Mouse (Mus musculus) liver, adult 2 months (tissue): ENCODE measurements around the gene Gpbp1. TPM values are rescaled to one million over a fixed set of nuclear protein-coding genes. Genes with fewer than 3 reads are reported as not detected.

Experiments used
- DNase-seq: peaks from one replicate; pipeline ENCODE4 v3.0.0-alpha.2; 2011; ENCODE audit warnings: low read depth, low spot score; ENCODE audit errors: extremely low read depth
- H3K27ac ChIP-seq: fragments of 200-500 bp; replicated peaks from 2 replicates; pipeline ENCODE4 v1.5.1; 2012; ENCODE audit warnings: low read depth, mild to moderate bottlenecking, control low read depth, inconsistent platforms, low read length; ENCODE audit not compliant: insufficient read depth
- H3K27me3 ChIP-seq: fragments of 200-500 bp; 2 replicates; pipeline ENCODE4 v1.6.1; 2012; ENCODE audit warnings: mild to moderate bottlenecking, moderate library complexity, low read length, inconsistent platforms; ENCODE audit not compliant: control insufficient read depth, insufficient read depth
- H3K36me3 ChIP-seq: fragments of 200-500 bp; 2 replicates; pipeline ENCODE4 v1.6.1; 2012; ENCODE audit warnings: low read length, inconsistent platforms; ENCODE audit not compliant: control insufficient read depth, insufficient read depth
- H3K4me1 ChIP-seq: fragments of 200-500 bp; 2 replicates; pipeline ENCODE4 v1.6.1; 2011; ENCODE audit warnings: low read length; ENCODE audit not compliant: control insufficient read depth, insufficient read depth
- H3K4me3 ChIP-seq: fragments of 200-500 bp; 2 replicates; pipeline ENCODE4 v1.5.1; 2011; ENCODE audit warnings: low read depth, mild to moderate bottlenecking, control low read depth, low read length, moderate library complexity; ENCODE audit not compliant: insufficient read depth
- H3K79me2 ChIP-seq: fragments of 200-500 bp; 2 replicates; pipeline ENCODE4 v1.6.1; 2012; ENCODE audit warnings: inconsistent platforms, mild to moderate bottlenecking, low read length, moderate library complexity; ENCODE audit not compliant: control insufficient read depth, insufficient read depth
- H3K9ac ChIP-seq: fragments of 200-500 bp; 2 replicates; pipeline ENCODE4 v1.6.1; 2012; ENCODE audit warnings: low read depth, mild to moderate bottlenecking, control low read depth, inconsistent platforms, low read length
- CTCF ChIP-seq: fragments of 200-500 bp; IDR thresholded peaks from 2 replicates; pipeline ENCODE4 v1.5.1; 2011; ENCODE audit warnings: low read depth, low read length, control low read depth
- POLR2A ChIP-seq: fragments of 200-500 bp; IDR thresholded peaks from 2 replicates; pipeline ENCODE4 v1.6.1; 2011; ENCODE audit warnings: low read length, control low read depth; ENCODE audit not compliant: insufficient read depth; ENCODE audit errors: extremely low read depth
- WGBS: fragments of 180-500 bp; shearing (Covaris S2); methylation state at CpG from one replicate; pipeline ENCODE4 v1.1.7; 2018; 5-methylcytosine and 5-hydroxymethylcytosine counted together
- polyA plus RNA-seq: library from polyadenylated mRNA; depleted of rRNA; stranded (reverse); fragments of >200 nt; gene quantifications from 2 replicates; pipeline ENCODE4 v1.2.3, GENCODE M21; 2012; rRNA removed
- total RNA-seq: library from RNA; depleted of rRNA; stranded (reverse); fragments of >200 nt; gene quantifications from 2 replicates; pipeline ENCODE4 v1.2.3, GENCODE M21; 2014; rRNA removed

Gpbp1 gene
- total and polyA plus RNA-seq, 2 experiments = 1.6 to 37.8 TPM

GRCm38 (mm10) chr13:111394904-111395303, 95.0 kb downstream of the Gpbp1 start:
- 65% methylated on average over 4 of the region's 4 CpGs for whole genome bisulfite sequencing

GRCm38 (mm10) chr13:111394341-111394740, 95.6 kb downstream of the Gpbp1 start:
- Histone ChIP-seq H3K9ac (no peak overlapping the region), H3K4me1 (no peaks in the 10 kb centered on the region), H3K27me3 (no peaks in the 10 kb centered on the region), H3K79me2 (no peaks in the 10 kb centered on the region), H3K36me3 (no peaks in the 10 kb centered on the region), H3K4me3 (no peak overlapping the region), H3K27ac (no peak overlapping the region)
- 86% methylated on average over 8 of the region's 8 CpGs for WGBS
- DNase-seq = no peak
- TF ChIP-seq POLR2A (no peak), CTCF (no peak)

More at GRCm38 (mm10) chr13:111394904-111395303, 95.0 kb downstream of the Gpbp1 start:
- no peak overlapping the region for H3K9ac ChIP-seq
- TF ChIP-seq CTCF = no peak
- TF ChIP-seq POLR2A = no peak
- no peaks in the 10 kb centered on the region for H3K36me3 ChIP-seq
- H3K4me3 ChIP-seq = no peak overlapping the region
- no peaks in the 10 kb centered on the region for H3K4me1 ChIP-seq
- no peaks in the 10 kb centered on the region for H3K27me3 ChIP-seq
- no peak for DNase-seq
- no peak overlapping the region for H3K27ac ChIP-seq
- H3K79me2 ChIP-seq = no peaks in the 10 kb centered on the region

- TF ChIP-seq CTCF (no peak), POLR2A (no peak)
- no peak overlapping the region for H3K27ac ChIP-seq
- no peaks in the 10 kb centered on the region for H3K4me1 ChIP-seq
- H3K36me3 ChIP-seq = no peaks in the 10 kb centered on the region
- H3K27me3 ChIP-seq = no peaks in the 10 kb centered on the region
- no peak overlapping the region for H3K4me3 ChIP-seq
- 95% methylated on average over 6 of the region's 6 CpGs for WGBS
- no peaks in the 10 kb centered on the region for H3K79me2 ChIP-seq
- DNase-seq = no peak
- no peak overlapping the region for H3K9ac ChIP-seq
These were observed 96.5 kb downstream of the Gpbp1 start for GRCm38 (mm10) chr13:111393426-111393825.

- no peak for DNase-seq
- Histone ChIP-seq H3K4me3 (no peak overlapping the region), H3K4me1 (no peaks in the 10 kb centered on the region), H3K9ac (no peak overlapping the region), H3K27ac (no peak overlapping the region), H3K27me3 (no peaks in the 10 kb centered on the region), H3K79me2 (no peaks in the 10 kb centered on the region), H3K36me3 (no peaks in the 10 kb centered on the region)
- TF ChIP-seq CTCF (no peak), POLR2A (no peak)
- 89% methylated on average over 5 of the region's 5 CpGs for WGBS
These were observed 98.5 kb downstream of the Gpbp1 start for GRCm38 (mm10) chr13:111391426-111391825.

GRCm38 (mm10) chr13:111391011-111391410, 98.9 kb downstream of the Gpbp1 start:
- Histone ChIP-seq H3K79me2 (no peaks in the 10 kb centered on the region), H3K27ac (no peak overlapping the region), H3K4me1 (no peaks in the 10 kb centered on the region), H3K36me3 (no peaks in the 10 kb centered on the region), H3K4me3 (no peak overlapping the region), H3K27me3 (no peaks in the 10 kb centered on the region), H3K9ac (no peak overlapping the region)
- TF ChIP-seq POLR2A (no peak), CTCF (no peak)
- DNase-seq = no peak
- WGBS = 81% methylated on average over 1 of the region's 1 CpGs

- DNase-seq = no peak
- Histone ChIP-seq H3K9ac (no peak overlapping the region), H3K27ac (no peak overlapping the region), H3K79me2 (no peaks in the 10 kb centered on the region), H3K36me3 (no peaks in the 10 kb centered on the region), H3K27me3 (no peaks in the 10 kb centered on the region), H3K4me1 (no peaks in the 10 kb centered on the region), H3K4me3 (no peak overlapping the region)
- no peak for TF ChIP-seq POLR2A
- no peak for TF ChIP-seq CTCF
- 84% methylated on average over 12 of the region's 12 CpGs for WGBS
These were observed 105.6 kb downstream of the Gpbp1 start for GRCm38 (mm10) chr13:111384011-111384985.

Other genes starting within 250 kb of the Gpbp1 start
- gene Actbl2, start 235.1 kb downstream of the Gpbp1 start, total RNA-seq = not detected in 2 replicates
- not detected in 2 replicates for gene Actbl2, start 235.1 kb downstream of the Gpbp1 start, polyA plus RNA-seq
- not detected in 2 replicates for gene Gm49496, start 59.8 kb upstream of the Gpbp1 start, total RNA-seq
- not detected in 2 replicates for gene Gm49496, start 59.8 kb upstream of the Gpbp1 start, polyA plus RNA-seq
- gene Gm10198, start 102.7 kb upstream of the Gpbp1 start, total RNA-seq = not detected in 2 replicates
- not detected in 2 replicates for gene Gm10198, start 102.7 kb upstream of the Gpbp1 start, polyA plus RNA-seq
- 11.1 and 12.4 TPM in 2 replicates for gene Mier3, start 190.9 kb upstream of the Gpbp1 start, total RNA-seq
- 2.4 and 2.5 TPM in 2 replicates for gene Mier3, start 190.9 kb upstream of the Gpbp1 start, polyA plus RNA-seq